Mouse (Mus musculus): ENCODE results near the gene Capza2.

DNA sequence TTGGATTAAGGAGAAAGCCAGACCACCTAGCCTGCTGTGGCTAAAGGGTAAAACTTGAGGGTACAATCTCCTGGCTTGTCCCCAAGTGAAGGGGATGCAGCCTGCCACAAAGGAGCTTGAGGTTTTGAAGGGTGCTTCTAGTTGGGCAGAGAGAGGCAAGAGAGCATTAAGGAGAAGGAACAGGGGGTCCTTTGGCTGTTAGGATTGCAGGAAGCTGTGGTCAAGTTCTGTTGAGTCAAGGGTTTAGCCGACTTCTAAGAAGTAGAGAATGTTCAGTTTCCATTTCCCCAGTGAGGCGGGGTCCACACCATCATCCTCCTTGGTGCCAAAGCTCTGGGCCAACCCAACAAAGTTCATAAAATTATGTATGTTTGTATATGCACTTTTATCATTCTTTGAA is 19.0 kb downstream of the Capza2 start:
- TF ChIP-seq POLR2A (IDR thresholded peaks at IDR 0.05; ENCODE audit: borderline replicate concordance, extremely low read depth, low read depth, low read length) (no peak), CTCF (IDR thresholded peaks at IDR 0.05; ENCODE audit: insufficient read depth, low read length) (no peak)
